Mouse (Mus musculus): ENCODE results near the gene Cdc123. TPM values are rescaled to one million over a fixed set of nuclear protein-coding genes. Genes with fewer than 3 reads are reported as not detected.

Cdc123 gene
- total RNA-seq, 1 experiment from 2014 or later: 133 TPM

- no peak for DNase-seq
These were observed 40.4 kb downstream of the Cdc123 start for GRCm38 (mm10) chr2:5804440-5805045.

GRCm38 (mm10) chr2:5801927-5802590, 42.9 kb downstream of the Cdc123 start:
- no peak for DNase-seq

GRCm38 (mm10) chr2:5801182-5801640, 43.8 kb downstream of the Cdc123 start:
- no peak for DNase-seq

DNA sequence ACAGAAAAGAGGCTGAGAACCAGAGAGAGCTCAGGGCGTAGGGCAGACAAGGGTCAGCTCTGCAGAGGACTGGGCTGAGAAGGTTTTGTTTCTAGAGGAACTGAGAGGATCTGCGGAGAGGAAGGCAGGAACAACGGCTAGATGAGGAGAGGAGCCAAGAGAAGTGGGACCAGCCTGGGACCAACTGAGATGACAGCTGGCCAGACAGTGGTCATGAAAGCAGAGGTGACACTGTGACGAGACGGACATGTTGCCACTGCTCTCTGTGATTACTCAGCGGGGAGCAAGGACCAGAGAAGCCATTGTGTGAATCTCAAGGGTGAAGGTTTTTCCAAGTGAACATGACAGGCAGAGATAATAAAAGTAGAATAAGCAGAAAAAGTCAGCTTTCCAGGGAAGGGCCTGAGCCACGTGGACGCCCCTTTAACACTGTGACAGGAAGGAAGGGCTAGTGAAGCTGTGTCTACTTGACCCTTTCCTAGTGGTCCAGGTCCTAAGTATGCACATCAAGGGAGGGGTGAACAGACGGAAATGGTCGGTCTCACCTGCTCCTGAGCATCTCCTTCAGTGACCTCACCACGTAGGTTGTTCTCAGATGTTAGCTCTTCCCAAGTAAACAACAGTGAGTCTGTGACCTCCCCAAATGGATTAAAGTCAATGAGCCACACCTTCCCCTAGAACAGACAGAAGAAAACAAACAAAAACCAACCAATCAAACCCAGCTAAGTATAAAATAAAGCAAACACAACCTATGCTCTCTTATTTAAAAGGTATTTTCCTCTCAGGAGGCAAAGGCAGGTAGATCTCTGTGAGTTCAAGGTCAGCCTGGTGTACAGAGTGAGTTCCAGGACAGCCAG, 46.9 kb downstream of the Cdc123 start:
- DNase-seq: no peak

- no peak for DNase-seq
These were observed 51.2 kb downstream of the Cdc123 start for GRCm38 (mm10) chr2:5793771-5794170.

GRCm38 (mm10) chr2:5792056-5792455, 52.9 kb downstream of the Cdc123 start:
- no peak for DNase-seq

- DNase-seq: no peak
These were observed 55.3 kb downstream of the Cdc123 start for GRCm38 (mm10) chr2:5789625-5790160.

- no peak for DNase-seq
These were observed 57.6 kb downstream of the Cdc123 start for GRCm38 (mm10) chr2:5787391-5787790.

GRCm38 (mm10) chr2:5772464-5772863, 72.5 kb downstream of the Cdc123 start:
- no peak for DNase-seq

DNA sequence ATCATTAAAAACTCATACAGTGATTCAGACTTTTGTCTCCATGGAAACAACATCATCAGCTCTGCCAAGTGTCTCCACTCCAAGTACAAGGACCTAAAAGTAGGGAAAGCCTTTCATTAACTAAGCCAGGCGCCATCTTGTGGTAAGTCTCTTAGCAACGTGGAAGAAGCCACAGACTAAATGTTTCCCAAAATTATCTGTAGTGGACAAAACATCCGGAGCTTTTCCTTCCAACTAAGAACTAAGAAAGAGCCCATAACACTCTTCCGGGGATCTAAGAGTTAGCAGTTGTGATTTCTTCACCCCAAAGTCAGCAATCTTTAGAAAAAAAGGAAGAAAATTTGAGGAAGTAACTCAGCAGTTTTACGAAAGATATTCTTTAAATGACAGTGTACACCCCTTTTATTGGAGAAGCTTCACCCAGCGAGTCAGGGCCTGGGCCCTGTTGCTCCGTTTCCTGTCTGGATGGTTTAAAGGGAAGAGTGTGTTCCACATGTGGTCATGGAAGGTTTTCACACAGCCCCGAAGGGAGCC, 74.2 kb downstream of the Cdc123 start:
- no peak for DNase-seq

DNA sequence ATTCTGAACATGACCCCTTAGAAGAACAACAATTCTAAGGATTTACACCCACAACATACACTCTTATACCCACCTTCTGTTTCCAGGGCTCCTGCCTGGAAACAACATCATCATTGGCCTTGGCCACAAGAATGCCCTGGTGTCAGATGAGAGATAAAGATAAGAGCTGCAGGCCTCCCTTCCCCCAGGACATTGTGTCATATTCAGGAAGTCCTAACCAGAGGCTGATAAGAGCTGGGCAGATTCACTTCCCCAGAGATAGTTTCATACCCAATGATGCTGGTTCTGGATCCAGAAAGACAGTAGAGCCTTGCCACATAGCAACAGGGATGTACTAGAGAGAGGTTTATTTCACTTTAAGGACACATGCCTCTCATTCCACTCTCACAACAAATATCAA, 75.3 kb downstream of the Cdc123 start:
- DNase-seq: no peak

- no peak for DNase-seq
These were observed 76.0 kb downstream of the Cdc123 start for GRCm38 (mm10) chr2:5768946-5769345.

DNA sequence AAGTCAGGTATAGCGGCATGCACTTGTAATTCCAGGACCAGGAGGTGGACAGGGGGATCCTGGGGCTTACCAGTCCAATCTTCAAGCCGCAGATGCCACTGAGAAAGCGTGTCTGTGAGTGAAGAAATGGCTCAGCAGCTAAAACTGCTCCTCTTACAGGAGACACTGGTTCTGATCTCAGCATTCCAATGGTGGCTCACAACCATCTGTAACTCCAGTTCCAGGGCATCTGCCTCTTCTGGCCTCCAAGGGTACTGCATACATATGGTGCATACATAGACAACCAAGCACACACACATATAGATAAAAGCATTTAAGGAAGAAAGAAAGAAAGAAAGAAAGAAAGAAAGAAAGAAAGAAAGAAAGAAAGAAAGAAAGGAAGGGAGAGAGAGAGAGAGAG, 82.9 kb downstream of the Cdc123 start:
- DNase-seq: no peak

- no peak for DNase-seq
These were observed 84.4 kb downstream of the Cdc123 start for GRCm38 (mm10) chr2:5760479-5761008.

DNA sequence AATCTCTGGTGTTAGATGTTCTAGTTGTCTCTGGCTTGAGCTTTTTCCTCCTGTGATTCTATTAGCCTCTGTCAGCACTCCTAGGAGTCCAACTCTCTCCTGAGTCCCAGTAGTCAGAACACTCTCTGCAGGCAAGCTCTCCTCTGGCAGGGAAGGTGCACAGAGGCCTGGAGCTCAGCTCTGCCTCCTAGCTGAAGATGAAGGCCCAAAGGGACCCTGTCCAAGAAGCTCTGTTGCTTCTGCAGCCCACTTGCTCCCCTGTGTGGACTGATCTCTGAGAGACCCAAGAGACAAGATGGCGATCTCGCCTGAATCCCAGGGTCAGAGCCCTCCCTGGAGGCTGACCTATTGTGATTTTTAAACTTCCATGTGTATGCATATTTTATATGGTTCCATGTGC, 86.4 kb downstream of the Cdc123 start:
- no peak for DNase-seq

DNA sequence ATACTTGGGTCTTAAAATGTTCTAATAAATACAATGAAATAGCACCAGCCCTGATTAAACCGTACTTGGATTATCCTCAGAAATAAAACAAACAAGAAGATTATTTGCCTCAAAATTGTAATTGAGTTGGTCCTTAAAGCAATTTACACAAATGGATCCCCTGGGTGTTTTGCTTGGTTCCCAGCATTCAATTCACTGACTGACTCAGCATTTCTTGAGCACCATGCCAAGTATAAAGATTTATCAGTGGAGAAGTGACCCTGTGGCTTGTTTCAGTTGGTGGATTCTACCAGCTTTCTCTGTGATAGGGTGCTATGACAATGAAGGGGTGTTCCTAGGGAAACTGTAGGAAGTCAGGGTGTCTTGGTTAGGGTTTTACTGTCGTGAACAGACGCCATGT, 94.1 kb downstream of the Cdc123 start:
- no peak for DNase-seq

DNA sequence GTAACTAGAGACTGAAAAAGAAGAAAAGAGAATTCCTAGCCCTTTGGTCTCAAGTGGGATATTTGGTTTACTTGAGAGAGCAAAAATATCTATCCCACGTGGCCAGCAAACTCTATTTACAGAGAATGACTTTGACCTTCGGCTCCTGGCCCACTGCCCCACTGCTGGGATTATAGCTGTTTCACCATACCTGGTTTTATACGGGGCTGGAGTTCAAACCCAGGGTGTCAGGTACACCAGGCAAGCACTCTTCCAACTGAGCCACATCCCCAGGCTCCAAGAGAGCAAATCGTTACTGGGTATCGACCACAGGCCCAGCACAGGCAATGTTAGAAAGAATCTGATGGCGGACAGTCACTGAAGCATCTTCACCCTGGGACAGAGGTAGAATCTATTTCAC, 95.8 kb downstream of the Cdc123 start:
- no peak for DNase-seq

DNA sequence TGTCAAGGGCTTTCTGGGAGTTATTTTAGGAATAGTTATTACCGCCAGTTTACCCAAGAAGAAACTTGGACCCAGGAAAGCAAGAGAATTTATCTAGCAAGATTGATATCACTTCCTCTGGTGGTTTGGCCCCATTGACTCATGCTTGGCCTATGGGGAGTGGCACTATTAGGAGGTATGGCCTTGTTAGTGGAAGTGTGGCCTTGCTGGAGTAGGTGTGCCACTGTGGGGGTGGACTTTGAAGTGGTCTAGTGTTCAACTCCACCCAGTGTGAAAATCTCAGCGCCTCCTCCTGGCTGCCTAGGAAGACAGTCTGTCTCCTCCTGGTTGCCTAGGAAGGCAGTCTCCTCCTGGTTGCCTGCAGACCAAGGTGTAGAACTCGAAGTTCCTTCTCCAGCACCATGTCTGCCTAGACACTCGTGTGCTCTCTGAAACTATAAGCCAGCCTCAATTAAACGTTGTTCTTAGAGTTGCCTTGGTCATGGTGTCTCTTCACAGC, 97.4 kb downstream of the Cdc123 start:
- DNase-seq: no peak

GRCm38 (mm10) chr2:5746529-5746928, 98.4 kb downstream of the Cdc123 start:
- DNase-seq: no peak

Data from adrenal gland, postnatal 25 days (tissue).